In the genomic region with DNA sequence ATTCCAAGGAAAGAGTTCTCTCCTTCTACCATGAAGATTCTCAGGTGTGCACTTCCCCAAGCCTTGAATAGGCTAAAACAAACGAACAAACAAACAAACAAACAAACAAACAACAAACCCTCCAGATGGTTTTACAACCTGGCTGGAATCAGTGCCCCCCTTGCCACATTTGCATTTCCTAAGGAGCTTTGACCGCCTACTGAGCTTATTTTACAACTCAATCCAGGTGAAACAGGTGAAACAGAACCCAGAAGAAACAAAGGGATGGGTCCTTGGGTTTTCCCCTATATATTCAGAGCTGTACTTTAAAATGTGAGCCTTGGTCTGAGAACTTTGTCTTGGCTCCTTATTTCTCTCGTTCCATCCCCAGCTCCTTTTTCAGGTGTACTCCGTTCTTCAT, we compare ENCODE assay signal across 13 mouse cellular contexts.
"Had no signal": no experiment of that assay in that cellular context is flagged by ENCODE, and none has a peak within 500 bp of the region (broad histone marks: within the 10 kb centered on the region; RNA-seq: fewer than 3 reads in every experiment).

No protein-coding gene starts in this region.

- DNase-seq: gastrocnemius, adult 2 months; gastrocnemius, postnatal 10 days; gastrocnemius, postnatal 25 days; heart, adult 2 months; heart, postnatal 14 days; heart, postnatal 4 days; kidney, adult 18-20 months; kidney, adult 8-10 months; kidney, postnatal 10 days; kidney, postnatal 25 days; kidney, postnatal 4 days; left cerebral cortex, postnatal 4 days; liver, embryonic 13.5 days had no signal
